Mouse (Mus musculus) kidney, postnatal 10 days (tissue): ENCODE data around the gene Ano2.
A peak's percentile ranks its signal among the peaks of the same experiment; 100 is the strongest.

ENCODE experiments used
- DNase-seq: peaks from one replicate; pipeline ENCODE4 v3.0.0; 2021; ENCODE audit warnings: mixed read lengths

Gene Ano2

DNA sequence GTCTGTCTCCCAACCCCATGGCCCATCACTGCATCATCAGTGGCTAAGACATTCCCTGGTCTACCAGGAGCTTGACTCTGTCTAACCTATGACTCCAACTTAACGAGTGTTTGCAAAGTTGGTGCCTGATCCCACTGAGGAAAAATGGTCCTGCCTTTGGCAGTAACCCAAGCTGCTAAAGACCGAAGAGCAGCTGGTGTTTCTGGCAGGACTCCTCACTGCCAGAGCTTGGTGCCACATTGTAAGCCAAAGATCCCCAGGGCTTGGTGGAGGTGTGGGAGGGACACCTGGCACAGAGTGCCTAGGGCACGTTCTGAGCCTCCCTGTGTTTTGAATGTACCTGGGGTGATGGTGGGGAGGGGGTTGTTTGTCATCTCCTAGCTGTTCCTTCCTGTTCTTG is 232.5 kb downstream of the Ano2 start:
- DNase-seq = no peak

DNA sequence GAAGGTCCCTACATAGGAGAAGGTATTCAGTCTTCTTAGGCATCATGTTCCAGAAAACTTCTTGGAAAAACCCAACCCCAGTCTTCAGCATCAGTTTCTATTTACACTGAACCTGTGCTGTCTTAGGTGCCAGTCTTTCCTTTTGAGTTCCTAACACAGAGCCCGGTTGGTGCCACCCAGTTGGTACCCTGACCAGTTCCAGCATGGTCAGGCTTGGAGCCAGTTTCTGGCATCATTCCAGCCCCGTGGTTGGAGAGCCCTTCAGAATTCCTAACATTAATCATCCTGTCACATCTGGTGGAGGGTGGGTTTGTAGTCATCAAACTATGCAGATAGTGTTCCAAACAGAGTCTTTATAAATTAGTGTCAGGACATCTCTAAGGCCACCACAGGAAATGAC is 234.8 kb downstream of the Ano2 start:
- peak; percentile 10 for DNase-seq

DNA sequence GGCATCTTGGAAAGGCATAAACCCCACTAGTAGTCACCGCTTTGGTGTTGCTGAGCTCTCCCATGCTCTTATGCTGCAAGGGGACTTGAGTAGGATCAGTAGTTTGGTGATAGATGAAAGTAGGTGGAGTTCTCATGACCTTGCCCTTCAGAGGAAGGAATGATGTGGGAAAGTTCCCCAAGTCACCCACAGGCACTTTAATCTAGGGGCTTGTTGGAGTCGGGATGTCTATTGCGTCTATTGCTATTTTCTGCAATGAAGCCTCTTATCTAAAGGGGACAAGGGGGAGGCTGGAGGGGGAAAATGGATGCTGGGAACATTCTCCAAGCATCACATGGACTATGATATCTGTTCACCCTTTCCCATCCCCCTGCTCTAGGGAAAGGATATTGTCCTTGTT is 235.6 kb downstream of the Ano2 start:
- no peak for DNase-seq

DNA sequence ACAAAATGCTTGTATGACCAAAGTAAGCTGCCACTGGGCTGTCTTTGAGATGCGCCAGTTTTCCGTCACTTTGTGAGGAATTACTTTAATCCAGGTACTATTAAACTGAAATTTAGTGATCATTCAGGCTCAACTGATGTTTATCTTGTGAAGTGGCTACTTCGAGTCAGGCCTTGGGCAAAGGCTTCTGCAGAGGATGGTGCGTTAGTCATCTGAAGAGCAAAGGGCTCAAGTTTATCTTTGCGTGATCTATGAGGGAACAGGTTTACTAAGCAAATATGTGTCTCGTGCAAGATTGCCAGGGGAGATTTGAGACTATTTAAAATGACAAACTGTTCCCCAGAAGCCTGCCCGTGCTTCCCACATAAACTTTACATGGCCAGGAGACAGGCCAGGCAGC is 241.7 kb downstream of the Ano2 start:
- no peak for DNase-seq

DNA sequence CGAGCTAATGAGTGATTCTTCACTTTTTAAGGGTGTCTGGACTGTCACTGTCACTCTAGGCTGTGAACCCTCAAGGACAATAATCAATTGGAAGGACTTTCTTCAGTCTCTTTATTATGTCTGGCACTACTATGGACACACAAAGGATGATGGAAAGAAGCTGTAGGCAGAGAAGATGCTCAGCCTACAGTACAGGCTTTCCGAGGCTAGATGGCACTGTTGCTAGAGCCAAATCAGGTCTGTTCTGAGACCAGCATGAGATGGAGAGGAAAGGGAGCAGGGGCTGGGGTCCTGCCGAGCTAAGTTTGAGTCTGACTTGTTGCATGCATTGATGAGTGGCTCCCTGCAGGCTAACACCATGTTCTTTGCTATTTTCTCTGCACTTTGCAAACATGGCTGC is 264.7 kb downstream of the Ano2 start:
- peak; percentile 62 for DNase-seq

DNA sequence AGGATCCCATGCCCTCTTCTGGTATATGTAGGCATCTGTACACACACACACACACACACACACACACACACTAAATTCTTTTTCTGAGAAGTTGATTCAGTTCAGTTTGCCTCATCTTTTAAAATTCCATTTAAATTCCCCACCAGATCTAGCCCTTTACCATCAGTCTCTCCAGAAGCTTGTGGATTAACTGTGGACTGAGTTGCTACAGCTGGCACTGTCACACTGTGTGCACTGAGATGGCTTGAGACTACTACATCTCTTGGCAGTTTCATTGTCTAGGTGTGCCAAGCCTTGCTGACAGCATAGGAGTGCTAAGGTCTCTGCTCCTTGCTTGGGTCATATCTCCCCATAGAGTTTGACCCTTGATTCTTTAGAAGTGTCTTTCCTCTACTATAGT is 283.3 kb downstream of the Ano2 start:
- no peak for DNase-seq

DNA sequence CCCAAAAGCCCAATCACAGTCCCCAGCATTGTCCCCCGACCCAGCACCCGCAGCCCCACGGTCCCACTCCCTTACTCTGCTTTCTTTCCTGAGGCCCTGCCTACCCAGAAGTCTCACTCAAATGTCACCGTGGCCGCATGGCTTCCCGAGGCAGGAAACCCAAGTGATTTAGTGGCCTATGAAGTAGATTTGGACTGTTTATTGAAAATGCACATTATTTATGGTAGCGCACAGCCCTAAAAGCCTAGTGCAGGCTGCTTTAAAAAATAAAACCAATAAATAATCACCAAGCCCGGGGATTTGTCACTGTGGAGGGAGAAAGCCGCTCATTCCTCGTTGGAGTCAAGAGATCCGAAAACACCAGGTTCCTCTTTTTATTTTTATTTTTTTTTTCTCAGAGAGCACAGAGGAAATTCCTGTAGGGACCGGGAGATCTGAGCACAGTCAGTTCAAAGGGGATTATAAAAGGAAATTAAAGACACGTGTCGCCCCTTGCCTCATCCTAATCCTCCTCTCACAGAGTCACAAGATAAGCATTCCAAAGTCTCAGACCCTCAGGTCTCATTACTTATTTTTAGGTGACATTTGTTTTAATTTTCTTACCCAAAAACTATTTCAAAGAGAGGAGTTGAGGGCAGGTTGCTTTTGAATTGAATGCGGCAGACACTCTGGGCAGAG is 285.7 kb downstream of the Ano2 start:
- DNase-seq = peak; percentile 38

DNA sequence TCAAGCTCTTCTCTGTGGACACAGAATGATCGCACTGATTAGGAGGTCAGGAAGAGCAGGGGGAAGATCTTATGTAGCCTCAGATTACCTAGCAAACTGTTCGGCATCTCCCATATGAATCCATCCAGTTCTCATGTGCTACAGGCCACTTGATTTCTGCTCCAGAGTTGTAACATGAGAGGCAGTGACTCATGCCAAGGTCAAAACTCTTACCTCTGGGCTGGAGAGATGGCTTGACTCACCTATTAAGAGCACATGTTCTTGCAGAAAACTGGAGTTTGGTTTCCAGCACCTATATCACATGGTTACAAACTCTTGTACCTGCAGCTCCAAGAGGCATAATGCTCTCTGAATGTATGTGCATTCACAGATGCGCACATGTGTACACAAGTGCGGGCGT is 289.4 kb downstream of the Ano2 start:
- DNase-seq = no peak

DNA sequence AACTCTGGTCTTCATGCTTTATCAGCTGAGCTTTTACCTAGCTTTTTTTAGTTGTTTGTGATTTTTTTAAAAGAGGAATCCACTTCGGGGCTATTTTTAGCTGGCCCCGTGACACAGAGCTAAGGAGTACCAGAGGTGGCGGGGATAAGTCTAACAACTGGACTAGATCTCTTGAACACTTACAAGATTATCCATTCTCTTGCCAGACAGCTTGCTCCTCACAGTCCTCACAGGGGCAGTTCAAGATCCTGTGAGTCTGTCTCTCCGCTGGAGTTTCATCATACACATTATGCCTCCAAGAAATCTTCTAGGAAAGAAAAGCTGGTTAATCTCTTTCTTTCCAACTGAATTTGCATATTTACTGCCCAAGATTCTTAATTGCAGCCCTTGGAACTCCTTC is 293.8 kb downstream of the Ano2 start:
- no peak for DNase-seq

DNA sequence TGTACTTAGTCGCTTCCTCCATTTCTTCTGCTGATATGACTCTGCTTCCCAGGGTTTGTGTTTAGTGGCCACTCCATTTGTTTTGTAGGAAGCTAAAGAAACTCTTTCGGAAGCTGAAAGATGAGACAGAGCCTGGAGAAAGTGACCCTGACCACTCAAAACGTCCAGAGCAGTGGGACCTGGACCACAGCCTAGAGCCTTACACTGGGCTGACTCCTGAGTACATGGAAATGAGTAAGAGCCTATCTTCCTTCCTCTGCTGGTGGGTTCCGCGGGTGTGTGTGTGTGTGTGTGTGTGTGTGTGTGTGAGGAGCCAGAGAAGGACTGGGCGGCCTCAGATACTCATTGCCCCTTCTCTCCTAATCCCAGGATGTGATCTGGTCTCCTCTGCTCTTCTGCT is 302.5 kb downstream of the Ano2 start:
- DNase-seq = peak; percentile 64

DNA sequence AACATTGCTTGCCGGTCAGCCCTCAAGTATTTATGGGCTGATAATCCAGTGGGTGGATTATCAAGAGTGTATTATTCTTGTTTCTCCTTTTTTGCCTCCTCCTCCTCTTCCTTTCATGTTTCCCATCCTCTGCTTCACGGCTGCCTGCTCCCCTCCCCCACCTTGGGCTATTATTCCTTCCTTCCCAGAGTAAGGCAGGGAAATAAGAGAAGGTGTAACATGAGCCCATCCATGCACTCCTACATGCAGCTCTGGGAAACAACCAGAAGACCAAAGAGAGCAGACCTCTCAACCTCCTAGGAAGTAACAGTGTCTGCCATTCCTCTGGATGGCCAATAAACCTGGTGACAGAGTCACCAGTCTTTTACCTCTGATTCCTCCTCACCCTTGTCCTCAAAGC is 311.6 kb downstream of the Ano2 start:
- no peak for DNase-seq

DNA sequence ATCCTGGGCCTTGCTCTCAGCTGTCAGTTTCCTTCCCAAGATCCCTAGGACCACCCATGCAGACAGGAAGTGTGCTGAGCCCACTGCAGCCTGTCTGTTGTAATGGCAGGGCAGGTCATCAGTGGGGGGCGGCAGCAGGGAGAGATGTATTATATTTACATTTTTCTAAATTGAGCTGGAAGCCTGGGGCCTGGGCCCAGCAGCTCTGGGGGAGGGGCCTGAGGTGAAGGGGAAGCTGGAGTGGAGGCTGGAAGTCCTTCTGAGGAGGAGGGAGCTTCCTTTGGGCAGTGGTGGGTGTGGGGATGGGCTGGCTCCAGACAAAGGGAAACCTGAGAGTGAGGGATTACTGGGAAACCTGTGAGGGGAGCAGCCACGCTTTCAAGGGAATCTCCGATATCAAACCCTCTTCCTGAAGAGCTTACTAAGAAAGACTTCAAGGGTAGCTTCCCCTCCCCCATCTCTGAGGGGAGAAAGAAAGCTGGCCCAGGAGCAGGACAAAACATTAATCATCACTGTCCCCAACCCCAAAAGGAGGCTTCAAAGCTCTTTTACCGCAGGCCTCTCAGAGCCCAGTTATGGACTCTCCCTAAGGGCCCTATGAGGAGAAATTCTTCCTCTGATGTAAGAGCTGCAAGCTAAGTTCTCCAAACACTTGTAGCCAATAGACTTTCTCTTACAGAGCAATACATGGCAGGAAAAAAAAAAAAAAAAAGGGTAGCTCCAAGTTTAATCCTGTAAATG is 313.0 kb downstream of the Ano2 start:
- DNase-seq = peak; percentile 71

DNA sequence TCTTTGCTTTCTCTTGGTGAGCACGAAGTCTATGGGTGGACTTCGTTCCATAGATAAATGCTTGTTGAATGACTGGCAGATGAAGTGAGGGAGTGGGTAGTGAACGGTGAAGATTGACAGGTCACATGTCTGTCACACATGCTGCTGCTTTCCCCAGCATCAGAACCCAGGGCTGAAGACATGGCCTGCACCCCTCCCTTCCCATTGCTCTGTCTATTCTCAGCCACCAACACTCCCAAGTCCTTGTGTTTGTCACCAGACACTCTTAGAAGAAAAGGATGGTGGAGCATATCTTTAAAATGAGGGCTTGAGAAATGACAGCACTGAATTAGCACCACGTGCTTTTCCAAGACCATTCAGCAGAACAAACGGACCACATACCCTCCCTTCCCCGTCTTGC is 316.4 kb downstream of the Ano2 start:
- no peak for DNase-seq

DNA sequence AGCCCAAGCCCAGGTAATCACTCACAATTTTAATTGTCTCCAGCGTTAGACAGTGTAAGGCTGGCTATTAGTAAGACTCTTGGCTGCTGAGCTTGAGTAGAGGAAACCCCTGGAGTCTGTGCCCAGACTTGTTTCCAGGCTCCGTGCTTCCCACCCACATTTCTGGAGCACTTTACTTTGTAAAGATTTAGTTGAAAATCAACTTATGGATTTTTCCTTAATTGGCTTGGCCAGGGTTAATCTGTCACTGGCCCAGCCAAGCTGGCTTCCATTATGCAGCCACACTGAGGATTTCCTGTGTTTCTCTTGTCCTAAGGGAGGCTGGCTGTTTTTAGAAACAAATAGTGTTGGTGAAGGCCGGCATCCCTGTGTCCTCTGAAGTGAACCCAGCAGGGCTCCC is 318.9 kb downstream of the Ano2 start:
- DNase-seq = peak; percentile 26

DNA sequence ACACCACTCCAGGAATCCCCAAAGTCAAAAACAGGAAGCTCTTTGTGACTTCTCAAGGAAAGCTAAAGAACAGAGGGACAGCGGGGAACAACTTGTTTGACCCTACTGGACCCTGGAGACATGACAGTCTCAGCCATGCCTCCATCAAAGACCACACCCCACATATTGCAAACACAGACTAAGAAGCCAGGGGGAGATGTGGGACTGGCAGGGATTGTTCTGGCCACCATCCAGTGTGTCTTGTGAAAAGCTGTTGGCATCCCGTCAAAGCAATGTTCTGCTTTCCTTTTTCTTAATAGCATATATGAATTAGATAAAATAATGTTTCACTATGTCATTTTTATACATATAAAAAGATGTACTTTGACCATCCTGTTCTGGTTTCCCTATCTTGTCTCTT is 326.8 kb downstream of the Ano2 start:
- DNase-seq = no peak

DNA sequence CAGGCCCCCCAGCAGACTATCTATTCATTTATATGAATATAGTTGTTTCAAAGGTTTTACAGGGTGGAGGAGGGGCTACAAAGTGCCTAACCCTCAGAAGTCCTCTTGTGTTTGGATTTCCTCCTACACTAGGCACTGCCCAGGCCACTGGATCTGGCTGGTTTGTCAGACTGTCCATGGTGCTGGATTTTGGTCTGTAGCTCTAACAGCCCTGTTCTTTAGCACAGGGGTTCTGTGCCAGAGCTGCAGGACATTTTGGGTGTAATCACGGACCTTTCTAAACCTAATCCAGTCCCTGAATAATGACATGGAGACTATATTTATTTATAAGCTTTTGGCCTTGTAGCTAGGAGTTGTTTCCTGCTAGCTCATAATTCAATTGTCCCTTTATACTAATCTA is 328.2 kb downstream of the Ano2 start:
- peak; percentile 15 for DNase-seq

DNA sequence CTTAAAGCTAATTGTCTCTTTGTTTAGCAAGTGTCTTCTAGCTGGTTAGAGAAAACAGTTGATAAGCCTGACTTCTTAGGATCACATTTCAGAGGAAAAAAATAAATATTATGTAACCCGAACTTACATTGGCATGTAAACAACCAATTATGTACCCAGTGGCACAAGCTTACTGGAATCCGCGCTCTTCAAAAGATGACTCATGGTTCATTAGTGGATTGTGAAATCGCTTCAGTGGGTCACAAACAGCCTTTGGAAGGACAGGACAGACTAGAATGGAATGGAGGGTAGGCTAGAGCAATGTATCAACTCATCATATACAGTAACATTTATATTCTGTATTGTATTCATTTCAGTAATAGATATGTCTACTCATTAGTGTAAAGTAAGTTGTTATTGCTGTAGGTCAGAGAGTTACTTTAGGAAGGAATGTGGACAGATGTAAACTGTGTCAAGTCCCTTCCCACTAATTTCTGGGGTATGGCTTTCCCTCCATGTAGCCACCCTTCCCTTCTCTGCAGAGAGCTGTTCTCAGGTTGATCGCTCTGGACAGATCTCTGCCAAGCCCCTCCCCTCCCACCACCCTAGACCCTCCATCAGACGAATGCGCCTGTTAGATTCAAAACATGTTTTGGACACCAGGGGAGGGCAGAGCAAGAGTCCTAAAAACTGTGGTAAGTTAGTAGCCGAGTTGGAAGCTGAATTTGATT is 343.6 kb downstream of the Ano2 start:
- no peak for DNase-seq

DNA sequence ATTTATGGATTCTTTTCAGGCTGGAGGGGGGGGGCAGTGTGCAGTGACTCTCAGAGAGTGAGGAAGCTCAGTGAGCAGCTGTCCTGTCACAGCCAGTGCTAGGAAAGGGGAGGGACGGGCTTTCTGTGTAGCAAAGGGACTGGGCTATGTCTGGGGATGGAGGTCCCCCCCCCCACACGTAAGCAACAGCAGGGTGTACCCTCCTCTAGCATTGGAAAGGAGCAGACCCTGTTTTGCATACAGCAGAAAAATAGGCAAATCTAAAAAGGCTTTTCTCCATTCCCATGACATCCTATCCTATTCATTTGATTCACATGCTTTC is 344.1 kb downstream of the Ano2 start:
- peak; percentile 14 for DNase-seq

DNA sequence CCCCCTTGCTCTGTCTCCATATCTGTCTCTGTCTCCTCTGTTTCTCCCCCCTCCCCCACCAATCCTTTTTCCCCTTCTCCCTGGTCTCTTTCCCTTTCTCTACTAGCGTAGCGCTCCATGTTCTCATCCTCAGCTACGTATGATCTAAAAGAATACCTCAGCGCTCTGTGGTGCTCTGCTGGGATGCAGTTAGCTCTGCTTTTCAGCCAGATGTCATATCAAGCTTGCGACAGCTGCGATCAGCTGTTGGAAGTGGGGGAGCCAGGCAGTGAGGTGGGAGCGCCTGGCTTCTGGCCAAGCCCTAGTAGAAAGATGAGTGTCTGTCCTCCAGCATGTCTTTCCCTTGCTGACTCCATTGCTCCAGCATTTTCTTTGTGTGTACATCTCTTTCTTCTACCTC is 344.5 kb downstream of the Ano2 start:
- peak; percentile 83 for DNase-seq

DNA sequence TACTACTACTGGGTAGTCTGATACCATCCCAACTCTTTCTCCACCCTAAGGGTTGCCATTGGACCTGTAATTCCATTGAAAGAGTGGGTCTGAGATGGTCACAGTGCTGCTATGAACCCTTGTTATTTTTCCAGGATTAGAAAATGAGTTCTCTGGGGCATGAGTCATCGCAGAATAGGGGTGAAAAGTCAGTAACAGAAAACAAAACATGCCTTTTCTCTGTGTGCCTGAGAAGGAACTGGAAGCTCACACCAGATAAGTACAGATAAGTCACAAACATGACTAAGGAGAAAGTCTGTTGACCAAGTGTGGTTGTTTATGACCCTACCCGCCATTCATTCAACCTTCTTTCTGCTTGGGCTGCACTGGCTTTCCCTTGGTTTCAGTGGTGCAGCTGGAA is 345.4 kb downstream of the Ano2 start:
- no peak for DNase-seq

DNA sequence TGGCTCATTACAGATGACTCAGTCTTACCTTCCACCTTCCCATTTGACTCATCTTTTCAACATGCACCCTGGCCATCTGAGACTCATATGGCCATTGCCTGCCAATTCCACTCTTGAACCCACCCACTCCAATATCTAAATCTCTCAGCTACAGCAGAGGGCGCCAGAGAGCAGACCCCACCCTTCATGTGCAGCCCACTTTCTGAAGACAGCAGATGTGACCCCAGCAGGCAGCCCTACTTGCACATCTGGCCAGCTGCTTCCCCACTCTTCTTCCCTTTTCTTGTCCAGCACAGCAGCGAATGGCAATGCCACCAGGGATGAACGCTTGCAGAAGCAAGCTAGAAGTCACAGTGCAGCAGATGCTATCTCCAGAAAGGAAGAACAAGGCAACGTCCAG is 355.7 kb downstream of the Ano2 start:
- DNase-seq = peak; percentile 60

DNA sequence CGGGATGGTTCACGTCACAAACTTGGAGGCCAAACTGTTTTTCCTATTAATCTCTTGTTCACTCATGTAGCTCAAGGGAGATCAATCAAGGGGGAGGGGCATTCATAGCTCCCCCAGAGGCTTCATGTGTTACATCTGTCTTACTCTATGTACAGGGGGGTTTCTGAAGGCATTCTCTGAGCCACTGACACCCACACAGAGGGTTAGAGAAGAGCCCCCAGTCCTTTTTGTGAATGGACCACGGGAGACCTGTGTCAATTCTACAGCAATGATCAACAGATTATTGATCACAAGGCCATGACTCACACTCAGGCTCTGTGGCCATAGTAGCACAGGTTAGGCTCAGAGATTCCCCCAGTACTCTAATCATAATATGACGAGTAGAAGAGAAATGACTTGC is 358.0 kb downstream of the Ano2 start:
- no peak for DNase-seq

DNA sequence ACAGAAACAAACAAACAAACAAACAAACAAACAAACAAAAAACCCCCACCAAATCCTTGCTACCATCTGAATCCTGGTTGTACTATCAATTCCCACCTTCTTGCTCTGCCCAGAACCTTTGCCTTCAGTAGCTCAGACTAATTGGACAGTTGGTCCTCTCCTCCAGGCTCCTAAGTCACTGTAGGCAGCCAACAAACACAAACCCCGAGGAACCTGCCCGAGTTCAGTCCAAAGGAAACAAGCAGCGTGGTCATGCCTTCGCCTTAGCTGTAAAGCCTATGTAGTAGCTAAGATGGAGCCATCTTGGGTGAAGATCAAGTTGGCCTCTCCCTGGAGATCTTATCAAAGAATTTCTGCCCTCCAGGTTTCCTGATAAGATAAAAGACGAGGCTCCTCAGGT is 362.9 kb downstream of the Ano2 start:
- DNase-seq = no peak

DNA sequence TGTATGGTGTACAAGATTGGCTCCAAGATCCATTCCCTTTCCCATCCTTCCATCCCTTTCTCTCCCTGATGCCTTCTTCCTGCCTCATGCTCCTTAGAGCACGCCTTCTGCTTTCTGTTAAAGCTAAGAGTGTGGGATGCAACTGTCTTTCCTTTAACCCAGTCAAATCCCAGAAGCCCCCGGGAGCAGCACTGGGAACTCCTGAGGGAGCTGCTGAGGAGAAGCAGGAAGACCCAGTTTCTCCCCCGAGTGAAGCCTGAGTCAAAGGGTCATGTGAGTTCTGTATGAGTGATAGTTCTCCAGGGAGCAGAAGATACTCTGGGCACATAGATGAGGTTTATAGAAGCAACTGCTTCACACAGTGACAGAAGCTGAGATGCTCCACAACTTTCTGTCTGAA is 367.5 kb downstream of the Ano2 start:
- DNase-seq = no peak
